Mouse (Mus musculus) heart, postnatal 0 days (tissue): ENCODE measurements around the gene Kcnj1. TPM values are rescaled to one million over a fixed set of nuclear protein-coding genes. Genes with fewer than 3 reads are reported as not detected.

Experiments used
- ATAC-seq: fragments of 200-750 bp; cut with Nextera tagmentation; 2 replicates; pipeline ENCODE4 v1.8.0; 2017; ENCODE audit warnings: low read depth, moderate number of reproducible peaks, moderate library complexity; ENCODE audit not compliant: insufficient read depth
- DNase-seq: peaks from one replicate; pipeline ENCODE4 v3.0.0-alpha.2; 2016; ENCODE audit warnings: low spot score
- H3K27ac ChIP-seq: fragments of 300-500 bp; sonication (generic); 2 replicates; pipeline ENCODE4 v1.5.1; 2014; ENCODE audit warnings: low read depth, mild to moderate bottlenecking
- H3K27me3 ChIP-seq: fragments of 300-500 bp; sonication (generic); 2 replicates; pipeline ENCODE4 v1.6.1; 2014; ENCODE audit warnings: low read length, mixed read lengths; ENCODE audit not compliant: control insufficient read depth, insufficient read depth
- H3K36me3 ChIP-seq: fragments of 300-500 bp; sonication (generic); replicated peaks from 2 replicates; pipeline ENCODE4 v1.6.1; 2014; ENCODE audit warnings: low read length, mixed read lengths; ENCODE audit not compliant: control insufficient read depth, insufficient read depth
- H3K4me1 ChIP-seq: fragments of 300-500 bp; sonication (generic); 2 replicates; pipeline ENCODE4 v1.6.1; 2014; ENCODE audit warnings: antibody characterized with exemption; ENCODE audit not compliant: control insufficient read depth, insufficient read depth
- H3K4me2 ChIP-seq: fragments of 300-500 bp; sonication (generic); 2 replicates; pipeline ENCODE4 v1.6.1; 2014; ENCODE audit warnings: low read depth, mild to moderate bottlenecking, low read length, moderate library complexity
- H3K4me3 ChIP-seq: fragments of 300-500 bp; sonication (generic); 2 replicates; pipeline ENCODE4 v1.5.1; 2014; ENCODE audit warnings: low read depth, low read length
- H3K9ac ChIP-seq: fragments of 300-500 bp; sonication (generic); replicated peaks from 2 replicates; pipeline ENCODE4 v1.6.1; 2014; ENCODE audit warnings: low read depth, low read length, mixed read lengths
- H3K9me3 ChIP-seq: fragments of 300-500 bp; sonication (generic); replicated peaks from 2 replicates; pipeline ENCODE4 v1.6.1; 2016; ENCODE audit warnings: low read length; ENCODE audit not compliant: control insufficient read depth
- CTCF ChIP-seq: IDR thresholded peaks from 2 replicates; pipeline ENCODE4 v1.5.1; 2016; ENCODE audit warnings: antibody characterized with exemption, control low read depth, low read depth
- EP300 ChIP-seq: IDR thresholded peaks from 2 replicates; pipeline ENCODE4 v1.6.1; 2016; ENCODE audit warnings: antibody characterized with exemption, low read depth
- WGBS: fragments of 180-500 bp; shearing (Covaris S2); extraction: QIAGEN DNeasy Blood & Tissue Kit; methylation state at CpG from one replicate; pipeline ENCODE4 v1.1.7; 2014; 5-methylcytosine and 5-hydroxymethylcytosine counted together
- polyA plus RNA-seq: library from polyadenylated mRNA; unstranded; fragments of >200 nt; fragmentation: Nextera tagmentation; extraction: Ambion mirVana; gene quantifications from 2 replicates; pipeline ENCODE4 v1.2.1, GENCODE M21; 2015
- total RNA-seq: library from RNA; depleted of rRNA; stranded (reverse); fragments of >200 nt; gene quantifications from 2 replicates; pipeline ENCODE4 v1.2.3, GENCODE M21; 2014; ENCODE audit warnings: low replicate concordance

The Kcnj1 gene
- total and polyA plus RNA-seq, 2 experiments from 2014 or later: not detected

GRCm38 (mm10) chr9:32410671-32411070 lies 38.4 kb downstream of the Kcnj1 start:
- no peak overlapping the region for H3K4me2 ChIP-seq
- no peak overlapping the region for H3K27ac ChIP-seq
- no peak overlapping the region for H3K9ac ChIP-seq
- ATAC-seq (no peak), DNase-seq (no peak)
- WGBS: 89% methylated on average over 5 of the region's 5 CpGs
- H3K4me1 ChIP-seq: peaks cover 7% of the 10 kb centered on the region; the same call in 1 of the 2 replicates
- no peaks in the 10 kb centered on the region for H3K36me3 ChIP-seq
- H3K4me3 ChIP-seq: no peak overlapping the region
- H3K9me3 ChIP-seq: no peaks in the 10 kb centered on the region
- peaks cover 14% of the 10 kb centered on the region; the same call in 1 of the 2 replicates for H3K27me3 ChIP-seq
- TF ChIP-seq CTCF: no peak
- TF ChIP-seq EP300: no peak

GRCm38 (mm10) chr9:32411507-32411906 lies 39.2 kb downstream of the Kcnj1 start:
- WGBS: 90% methylated on average over 5 of the region's 5 CpGs
- H3K4me2 ChIP-seq: no peak overlapping the region
- no peaks in the 10 kb centered on the region for H3K9me3 ChIP-seq
- H3K36me3 ChIP-seq: no peaks in the 10 kb centered on the region
- ATAC-seq: no peak
- H3K9ac ChIP-seq: no peak overlapping the region
- no peak overlapping the region for H3K4me3 ChIP-seq
- H3K27ac ChIP-seq: no peak overlapping the region
- peaks cover 7% of the 10 kb centered on the region; the same call in 1 of the 2 replicates for H3K4me1 ChIP-seq
- TF ChIP-seq EP300 (no peak), CTCF (no peak)
- H3K27me3 ChIP-seq: peaks cover 14% of the 10 kb centered on the region; the same call in 1 of the 2 replicates
- no peak for DNase-seq

- Histone ChIP-seq H3K4me1 (peaks cover 7% of the 10 kb centered on the region; the same call in 1 of the 2 replicates), H3K4me3 (no peak overlapping the region), H3K27me3 (0 out of 2 replicates have a peak, but pooled peaks cover 5% of the 10 kb centered on the region), H3K9ac (no peak overlapping the region), H3K27ac (no peak overlapping the region), H3K4me2 (no peak overlapping the region), H3K9me3 (no peaks in the 10 kb centered on the region), H3K36me3 (no peaks in the 10 kb centered on the region)
- TF ChIP-seq EP300 (no peak), CTCF (no peak)
- DNase-seq (no peak), ATAC-seq (peak; percentile 10; the same call in 1 of the 2 replicates)
- 50% methylated on average over 10 of the region's 10 CpGs for WGBS
These were observed 40.7 kb downstream of the Kcnj1 start for GRCm38 (mm10) chr9:32412836-32413580.

- no peak for ATAC-seq
- H3K9me3 ChIP-seq: no peaks in the 10 kb centered on the region
- no peaks in the 10 kb centered on the region for H3K36me3 ChIP-seq
- DNase-seq: no peak
- no peak for TF ChIP-seq EP300
- no peak for TF ChIP-seq CTCF
- no peak overlapping the region for H3K4me3 ChIP-seq
- H3K4me1 ChIP-seq: no peaks in the 10 kb centered on the region
- no peak overlapping the region for H3K4me2 ChIP-seq
- 69% methylated on average over 1 of the region's 1 CpGs for WGBS
- H3K9ac ChIP-seq: no peak overlapping the region
- H3K27me3 ChIP-seq: no peaks in the 10 kb centered on the region
- H3K27ac ChIP-seq: no peak overlapping the region
These were observed 42.7 kb downstream of the Kcnj1 start for GRCm38 (mm10) chr9:32414956-32415355.

GRCm38 (mm10) chr9:32415952-32416351 lies 43.7 kb downstream of the Kcnj1 start:
- Histone ChIP-seq H3K4me3 (no peak overlapping the region), H3K9ac (no peak overlapping the region), H3K9me3 (no peaks in the 10 kb centered on the region), H3K27ac (no peak overlapping the region), H3K36me3 (no peaks in the 10 kb centered on the region), H3K4me2 (no peak overlapping the region), H3K4me1 (no peaks in the 10 kb centered on the region), H3K27me3 (no peaks in the 10 kb centered on the region)
- no peak for TF ChIP-seq CTCF
- TF ChIP-seq EP300: no peak
- no peak for ATAC-seq
- 93% methylated on average over 3 of the region's 3 CpGs for WGBS
- no peak for DNase-seq
